Mouse (Mus musculus) urinary bladder, postnatal 25 days (tissue): ENCODE results near the gene Ostm1.
A peak's percentile ranks its signal among the peaks of the same experiment; 100 is the strongest.

ENCODE experiments used
- DNase-seq: peaks from one replicate; pipeline ENCODE4 v3.0.0; 2022; ENCODE audit warnings: low spot score

Ostm1 gene

GRCm38 (mm10) chr10:42582566-42583110 is 984 bp upstream of the Ostm1 start:
- DNase-seq, result peak; percentile 6

- no peak for DNase-seq
Observed at GRCm38 (mm10) chr10:42583902-42584435, 347 bp downstream of the Ostm1 start.

GRCm38 (mm10) chr10:42584436-42584983 is 888 bp downstream of the Ostm1 start:
- no peak for DNase-seq

GRCm38 (mm10) chr10:42585156-42585555 is 1.5 kb downstream of the Ostm1 start:
- no peak for DNase-seq

GRCm38 (mm10) chr10:42585596-42586305 is 2.1 kb downstream of the Ostm1 start:
- DNase-seq, result no peak

- DNase-seq, result no peak
Observed at GRCm38 (mm10) chr10:42587961-42588750, 4.5 kb downstream of the Ostm1 start.

- no peak for DNase-seq
Observed at GRCm38 (mm10) chr10:42589505-42589904, 5.9 kb downstream of the Ostm1 start.

- no peak for DNase-seq
Observed at GRCm38 (mm10) chr10:42590261-42591184, 6.9 kb downstream of the Ostm1 start.

GRCm38 (mm10) chr10:42591185-42591992 is 7.8 kb downstream of the Ostm1 start:
- DNase-seq, result no peak

- DNase-seq, result no peak
Observed at GRCm38 (mm10) chr10:42591993-42592686, 8.5 kb downstream of the Ostm1 start.

- DNase-seq, result no peak
Observed at GRCm38 (mm10) chr10:42593201-42593600, 9.6 kb downstream of the Ostm1 start.

GRCm38 (mm10) chr10:42598615-42599014 is 15.0 kb downstream of the Ostm1 start:
- DNase-seq, result no peak

GRCm38 (mm10) chr10:42601556-42601955 is 17.9 kb downstream of the Ostm1 start:
- no peak for DNase-seq

GRCm38 (mm10) chr10:42604874-42605273 is 21.3 kb downstream of the Ostm1 start:
- no peak for DNase-seq

- DNase-seq, result no peak
Observed at GRCm38 (mm10) chr10:42606757-42607156, 23.1 kb downstream of the Ostm1 start.

- no peak for DNase-seq
Observed at GRCm38 (mm10) chr10:42613075-42613474, 29.5 kb downstream of the Ostm1 start.

GRCm38 (mm10) chr10:42613639-42614381 is 30.2 kb downstream of the Ostm1 start:
- no peak for DNase-seq

- DNase-seq, result no peak
Observed at GRCm38 (mm10) chr10:42614766-42615165, 31.1 kb downstream of the Ostm1 start.

- DNase-seq, result no peak
Observed at GRCm38 (mm10) chr10:42618291-42618690, 34.7 kb downstream of the Ostm1 start.
